Mouse (Mus musculus): Measurements from ENCODE around the gene Mtrr.
"Not testable (repeated sequence)": the region's sequence is repeated elsewhere in the genome, so short reads cannot be mapped to it uniquely, and the experiment has no call there.

Gene Mtrr

GRCm38 (mm10) chr13:68568548-68568947 is 13.4 kb downstream of the Mtrr start:
- no peak for DNase-seq (ENCODE audit: low read depth, low spot score)

- no peak for DNase-seq (ENCODE audit: low read depth, low spot score)
Measured at GRCm38 (mm10) chr13:68568110-68568509, 13.8 kb downstream of the Mtrr start.

GRCm38 (mm10) chr13:68553391-68553790 is 28.6 kb downstream of the Mtrr start:
- not testable (repeated sequence) for DNase-seq (ENCODE audit: low read depth, low spot score)
